Mouse (Mus musculus) embryo, embryonic 9.5 days (tissue): ENCODE results near the gene Med31.

Source experiments
- DNase-seq: peaks from one replicate; pipeline ENCODE4 v3.0.0-alpha.2; 2017; ENCODE audit errors: extremely low spot score

Med31 gene

DNA sequence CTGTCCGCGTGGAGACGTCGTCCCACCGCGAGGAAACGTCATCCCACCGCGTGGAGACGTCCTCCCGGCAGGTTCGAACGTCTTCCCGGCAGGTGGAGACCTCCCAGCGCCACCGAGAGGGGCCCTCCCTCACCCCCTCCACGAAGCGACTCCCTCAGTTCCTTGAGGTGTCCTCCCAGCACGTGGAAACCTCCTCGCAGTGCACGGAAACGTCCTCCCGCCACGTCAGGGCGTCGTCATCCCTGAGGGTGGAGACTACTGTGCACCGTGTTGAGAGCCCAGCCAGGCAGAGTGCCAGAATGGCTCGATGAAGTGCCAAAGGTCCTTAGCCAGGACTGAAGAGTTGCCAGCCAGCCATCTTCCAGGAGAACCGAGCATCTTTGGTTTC, at the start of gene Med31:
Gene Med31, minus strand, starts transcription at position 183 of the 388 bp plus-strand sequence.
- no peak for DNase-seq

DNA sequence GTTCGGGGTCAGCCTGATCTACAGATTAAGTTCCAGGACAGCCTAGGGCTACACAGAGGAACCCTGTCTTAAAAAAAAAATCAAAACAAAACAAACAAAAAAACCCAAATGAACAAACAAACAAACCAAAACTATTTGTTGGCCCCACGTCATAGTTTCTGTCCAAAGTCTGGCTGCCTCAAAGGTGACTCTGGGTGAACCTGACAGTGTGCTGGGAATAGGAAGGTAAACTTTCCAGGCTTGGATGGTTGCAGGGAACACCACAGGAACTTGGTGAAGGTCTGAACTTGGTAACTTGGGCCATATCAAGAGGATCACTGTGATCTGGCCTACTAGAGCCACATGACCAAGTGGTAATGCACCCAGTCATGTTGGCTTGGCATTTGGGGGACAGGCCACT, 41.0 kb upstream of the Med31 start:
- DNase-seq = no peak

DNA sequence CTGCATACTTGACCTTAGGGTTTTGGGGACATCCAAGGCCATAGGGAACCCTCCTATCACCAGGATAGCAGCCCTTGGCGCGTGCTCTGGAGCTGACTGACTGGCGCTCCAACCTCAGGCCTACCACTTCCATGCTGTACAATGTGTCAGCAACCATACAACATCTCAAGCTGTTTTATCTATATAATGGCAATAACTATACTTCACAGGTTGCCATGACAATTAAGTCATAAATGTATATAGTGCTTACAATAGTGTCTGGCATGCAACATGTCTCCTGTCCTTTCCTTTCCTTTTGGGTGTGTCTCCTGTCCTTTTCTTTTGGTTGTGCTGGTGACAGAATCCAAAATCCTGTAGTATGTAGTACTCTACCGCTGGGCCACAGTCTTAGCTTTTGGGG, 40.2 kb upstream of the Med31 start:
- DNase-seq = no peak

DNA sequence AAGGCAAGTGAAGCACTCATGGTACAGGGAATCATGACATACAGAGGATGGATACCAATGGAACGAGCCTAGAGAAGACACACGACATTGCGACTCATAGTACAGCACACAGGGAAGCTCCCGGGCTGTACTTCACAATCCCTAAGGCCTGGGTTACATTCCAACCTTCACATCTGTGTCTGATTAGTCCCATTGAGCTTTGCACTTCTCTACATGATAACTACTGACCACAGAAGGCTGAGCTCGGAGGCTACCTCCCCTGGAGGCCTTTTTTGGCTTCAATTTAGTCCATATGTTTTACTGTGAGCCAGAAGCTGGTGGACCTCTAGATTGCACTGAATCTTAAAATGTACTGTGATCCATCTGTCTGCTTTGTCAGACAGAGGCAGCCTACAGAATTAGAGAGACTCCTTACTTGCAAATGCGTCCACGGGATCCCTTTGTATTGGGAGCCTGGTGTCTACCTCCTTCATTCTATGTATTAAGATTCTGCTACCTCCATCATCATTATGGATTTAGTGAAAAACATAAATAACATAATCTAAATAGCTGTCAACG, 29.9 kb upstream of the Med31 start:
- no peak for DNase-seq

GRCm38 (mm10) chr11:72240062-72240860, 24.9 kb upstream of the Med31 start:
- no peak for DNase-seq

DNA sequence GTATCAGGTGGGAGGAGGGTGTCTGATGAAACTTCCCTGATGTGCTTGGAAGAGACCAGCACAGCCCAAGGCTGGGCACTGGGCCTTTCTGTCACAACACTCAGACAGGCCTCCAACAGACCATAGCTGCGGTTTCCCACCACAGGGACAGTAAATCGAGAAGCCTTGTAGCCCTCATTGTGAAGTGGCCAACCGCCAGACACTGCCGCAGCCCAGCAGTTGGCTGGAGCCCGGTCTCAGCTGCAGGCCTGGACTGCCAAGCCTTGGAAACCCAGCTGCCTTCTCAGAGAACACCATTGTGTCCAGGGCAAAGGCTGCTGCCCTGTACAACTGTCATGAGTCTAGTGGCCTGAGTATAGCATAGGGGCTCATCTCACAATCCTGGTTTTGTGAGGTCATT, 18.6 kb upstream of the Med31 start:
- DNase-seq = no peak

- DNase-seq = no peak
Observed at GRCm38 (mm10) chr11:72232991-72233390, 17.6 kb upstream of the Med31 start.

GRCm38 (mm10) chr11:72232068-72232467, 16.7 kb upstream of the Med31 start:
- no peak for DNase-seq

GRCm38 (mm10) chr11:72228513-72228912, 13.1 kb upstream of the Med31 start:
- no peak for DNase-seq

GRCm38 (mm10) chr11:72226901-72227300, 11.5 kb upstream of the Med31 start:
- no peak for DNase-seq

- no peak for DNase-seq
Observed at GRCm38 (mm10) chr11:72226020-72226791, 10.8 kb upstream of the Med31 start.

DNA sequence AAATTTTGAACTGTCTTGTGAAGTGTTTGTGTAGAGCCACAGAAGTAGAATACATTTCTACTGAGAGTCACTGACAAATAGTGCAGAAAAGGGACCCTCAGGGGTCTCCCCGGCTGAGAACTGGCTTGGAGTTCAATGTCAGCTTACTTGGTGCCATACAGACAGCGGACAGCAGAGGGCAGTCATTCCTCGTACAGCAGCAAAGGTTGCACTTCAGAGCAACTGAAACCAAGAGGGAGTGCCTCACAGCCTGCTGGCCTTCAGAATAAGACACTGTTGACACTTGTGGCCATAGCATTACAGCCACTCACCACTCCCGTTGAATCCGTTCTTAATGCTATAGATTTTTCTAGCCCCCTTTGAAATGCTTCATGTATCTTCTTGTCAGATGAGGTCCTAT, 9.5 kb upstream of the Med31 start:
- DNase-seq = peak; percentile 62

DNA sequence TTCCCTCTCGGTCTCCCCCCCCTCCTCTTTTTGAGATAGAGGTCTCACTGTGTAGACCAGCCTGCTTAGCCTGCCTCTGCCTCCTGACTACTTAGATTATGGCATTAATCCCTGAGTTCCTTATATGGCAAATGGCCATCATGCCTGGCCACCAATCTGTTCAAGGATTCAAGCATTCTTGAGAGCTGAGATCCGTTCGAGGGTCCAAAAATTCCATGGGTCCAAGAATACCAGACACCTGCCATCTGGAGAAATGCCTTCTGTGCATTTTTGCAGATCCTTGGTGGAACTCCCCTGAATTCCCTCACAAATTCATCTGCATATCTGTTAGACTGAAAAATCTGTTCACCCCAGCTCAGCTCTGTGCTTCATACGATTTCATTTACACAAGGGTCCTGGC, 8.0 kb upstream of the Med31 start:
- DNase-seq = no peak

DNA sequence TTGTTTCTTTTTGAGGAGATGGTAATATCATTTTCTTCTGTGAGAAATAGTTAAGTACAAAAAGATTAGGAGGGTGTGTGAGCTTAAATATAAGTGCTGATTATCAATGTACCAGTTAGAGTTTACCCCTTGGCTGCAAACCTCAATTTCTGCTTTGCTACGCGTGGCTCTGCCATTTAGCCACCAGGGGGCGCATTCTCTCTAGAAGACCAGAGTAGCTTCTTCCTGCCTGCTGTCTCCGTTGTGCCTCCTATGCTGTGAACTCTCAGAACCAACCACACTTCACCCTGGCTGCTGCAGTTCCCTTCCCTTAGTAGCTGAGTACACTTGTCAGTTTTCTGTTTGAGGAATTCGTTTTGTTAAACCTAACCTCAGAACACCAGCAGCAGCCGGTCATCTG, 5.9 kb upstream of the Med31 start:
- DNase-seq = peak; percentile 65

GRCm38 (mm10) chr11:72217116-72217515, 1.7 kb upstream of the Med31 start:
- no peak for DNase-seq

GRCm38 (mm10) chr11:72214591-72215409, 592 bp downstream of the Med31 start:
- peak; percentile 97 for DNase-seq

GRCm38 (mm10) chr11:72207834-72208377, 7.5 kb downstream of the Med31 start:
- no peak for DNase-seq

- peak; percentile 93 for DNase-seq
Observed at GRCm38 (mm10) chr11:72207204-72207833, 8.1 kb downstream of the Med31 start, which contains the start of the genes 4933427D14Rik and Txndc17. 4933427D14Rik (minus strand) TSS chr11:72207459. Txndc17 (plus strand) TSS chr11:72207547.

DNA sequence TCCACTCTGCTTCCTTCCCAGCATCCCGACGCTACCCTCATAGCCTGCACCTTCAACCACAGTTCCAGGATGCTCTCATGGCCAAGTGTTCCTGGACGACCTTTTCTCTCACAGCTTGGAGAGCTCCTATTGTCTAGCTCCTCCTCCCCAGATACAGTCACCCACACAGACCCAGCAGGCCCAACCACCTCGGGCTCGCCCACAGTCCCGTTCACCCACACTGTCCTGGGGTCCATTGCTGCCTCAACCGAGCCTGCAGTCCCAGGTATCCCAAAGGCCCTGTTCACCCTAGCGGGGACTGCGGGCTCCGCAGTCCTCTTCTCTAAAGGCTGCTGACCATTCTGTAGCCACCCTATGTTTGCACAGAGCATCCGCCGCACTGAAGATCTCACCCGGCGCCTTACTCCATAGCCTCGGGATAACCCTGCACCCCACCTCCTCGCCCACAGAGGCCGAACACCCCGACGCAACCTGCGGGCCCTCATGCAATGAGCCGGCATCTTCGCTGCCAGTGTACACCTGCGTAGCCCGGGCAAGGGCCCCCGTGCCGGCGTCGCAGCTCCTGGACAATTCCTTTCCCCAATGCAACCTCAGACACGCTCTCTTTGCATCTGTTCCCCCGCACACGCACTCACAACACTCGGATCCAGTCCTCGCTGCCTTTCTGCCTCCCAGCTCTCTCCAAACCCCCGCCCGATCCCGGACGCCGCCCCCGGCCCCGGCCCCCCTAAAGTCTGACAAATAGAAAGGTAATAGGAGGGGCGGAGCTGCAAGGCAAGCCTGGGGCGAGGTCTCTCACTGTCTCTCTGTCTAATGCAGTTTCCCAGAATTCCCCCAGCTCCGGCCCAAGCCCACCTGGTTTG, 8.8 kb downstream of the Med31 start, which contains the start of gene Gm43951:
Gene Gm43951, minus strand, starts transcription at position 500 of the 863 bp plus-strand sequence.
- peak; percentile 38 for DNase-seq

GRCm38 (mm10) chr11:72205256-72205655, 10.1 kb downstream of the Med31 start:
- no peak for DNase-seq
